Mouse (Mus musculus): ENCODE data around the gene Chrm4.
A peak's percentile ranks its signal among the peaks of the same experiment; 100 is the strongest.

Gene Chrm4

GRCm38 (mm10) chr2:91922586-91923414 lies 4.2 kb upstream of the Chrm4 start:
- DNase-seq, result no peak

DNA sequence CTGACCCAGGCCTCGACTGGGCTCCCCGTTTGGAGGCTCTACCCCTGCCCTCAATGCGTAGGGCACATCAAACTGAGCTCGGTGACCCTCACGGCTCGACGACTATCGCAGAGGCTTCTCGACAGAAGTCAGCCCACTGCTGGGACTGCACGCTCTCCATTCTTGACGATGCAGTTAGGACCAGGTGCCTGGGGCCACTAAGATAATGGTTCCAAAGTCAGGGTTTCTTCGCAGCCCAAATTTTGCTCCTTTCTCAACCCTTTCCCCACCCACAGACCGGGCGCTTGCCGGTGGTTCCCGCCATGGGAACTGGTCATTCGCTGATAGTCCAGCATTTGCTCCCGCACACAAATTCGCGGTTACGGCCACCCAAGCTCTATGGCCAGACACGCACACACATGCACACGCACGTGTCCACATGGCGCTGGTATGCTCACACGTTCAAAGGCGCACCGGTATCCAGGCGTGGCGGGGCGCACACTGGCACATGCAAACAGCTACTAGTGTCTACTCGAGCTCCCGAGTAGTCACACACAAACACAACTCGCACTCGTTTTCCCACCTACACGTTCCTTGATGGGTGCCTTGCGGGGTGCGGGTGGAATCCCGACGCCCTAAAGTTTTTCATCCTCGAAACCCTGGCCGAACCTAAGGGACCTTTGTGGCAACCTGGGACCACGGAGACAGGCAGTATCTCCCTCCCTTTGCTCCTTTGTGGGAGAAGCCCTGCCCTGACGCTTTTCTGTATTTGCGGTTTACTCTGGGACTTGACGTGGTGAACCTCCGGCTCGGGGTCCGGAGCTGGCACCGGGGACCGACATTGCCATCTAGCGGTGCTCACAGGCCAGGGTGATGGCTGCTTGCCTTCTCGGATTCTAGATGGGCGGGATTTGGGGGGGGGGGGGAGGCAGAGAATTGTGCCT lies 3.4 kb upstream of the Chrm4 start:
- no peak for DNase-seq

GRCm38 (mm10) chr2:91924726-91925125 lies 2.3 kb upstream of the Chrm4 start:
- DNase-seq, result no peak

GRCm38 (mm10) chr2:91925442-91925841 lies 1.6 kb upstream of the Chrm4 start:
- DNase-seq, result no peak

GRCm38 (mm10) chr2:91927826-91928533 lies 931 bp downstream of the Chrm4 start:
- peak; percentile 86 for DNase-seq

DNA sequence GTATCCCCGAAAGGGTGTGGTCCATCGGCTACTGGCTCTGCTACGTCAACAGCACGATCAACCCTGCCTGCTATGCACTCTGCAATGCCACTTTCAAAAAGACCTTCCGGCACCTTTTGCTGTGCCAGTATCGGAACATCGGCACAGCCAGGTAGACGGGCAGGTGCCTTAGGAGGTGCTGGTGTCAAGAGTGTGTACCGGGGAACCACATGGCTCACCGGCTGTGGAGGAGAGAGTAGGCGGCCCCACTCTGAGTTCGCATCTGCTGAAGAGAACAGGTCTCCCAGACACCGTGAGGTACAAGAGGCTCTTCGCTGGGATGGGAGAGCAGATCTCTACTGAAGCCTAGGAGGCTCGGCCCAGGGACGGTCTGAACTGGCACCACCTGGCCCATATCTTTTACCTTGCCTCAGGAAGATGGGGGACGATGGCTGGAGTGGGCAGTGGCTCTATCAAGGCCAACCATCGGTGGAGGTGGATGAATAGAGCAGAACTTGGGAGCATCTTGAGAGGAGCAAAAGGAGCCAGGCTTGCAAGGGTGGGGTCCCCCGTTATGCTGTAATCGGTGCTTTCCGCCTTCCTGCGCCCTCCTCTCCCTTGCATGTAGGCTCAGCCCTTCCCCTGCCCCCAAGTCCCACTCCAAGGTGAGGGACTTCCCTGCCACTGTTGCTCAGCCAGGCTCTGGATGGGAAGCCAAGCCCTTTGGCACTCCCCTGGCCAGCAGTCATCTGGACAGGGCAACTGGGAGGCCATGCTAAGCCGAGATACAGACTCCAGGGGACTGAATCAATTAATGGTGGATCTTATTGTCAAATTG lies 1.7 kb downstream of the Chrm4 start:
- peak; percentile 68 for DNase-seq

GRCm38 (mm10) chr2:91929455-91929854 lies 2.4 kb downstream of the Chrm4 start:
- DNase-seq, result no peak

DNA sequence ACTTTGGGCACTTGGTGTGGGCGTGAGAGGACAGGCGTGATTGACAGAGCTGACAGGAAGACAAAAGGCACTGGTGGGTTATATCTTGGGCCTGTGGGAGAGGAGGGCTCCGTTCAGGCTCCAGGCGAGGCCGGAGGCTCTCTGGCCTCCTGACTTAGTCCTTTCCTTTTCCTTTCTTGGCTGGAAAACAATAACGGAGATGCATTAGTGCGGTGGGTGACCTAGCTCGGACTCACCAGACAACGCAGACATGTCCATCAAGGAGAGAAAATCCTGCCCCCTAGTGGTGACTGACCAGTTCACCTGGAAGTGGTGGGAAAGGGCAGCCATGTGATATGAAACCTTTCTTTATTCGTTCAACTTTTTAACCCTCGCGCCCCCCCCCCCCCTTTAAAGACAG lies 2.9 kb downstream of the Chrm4 start:
- DNase-seq, result peak; percentile 72

DNA sequence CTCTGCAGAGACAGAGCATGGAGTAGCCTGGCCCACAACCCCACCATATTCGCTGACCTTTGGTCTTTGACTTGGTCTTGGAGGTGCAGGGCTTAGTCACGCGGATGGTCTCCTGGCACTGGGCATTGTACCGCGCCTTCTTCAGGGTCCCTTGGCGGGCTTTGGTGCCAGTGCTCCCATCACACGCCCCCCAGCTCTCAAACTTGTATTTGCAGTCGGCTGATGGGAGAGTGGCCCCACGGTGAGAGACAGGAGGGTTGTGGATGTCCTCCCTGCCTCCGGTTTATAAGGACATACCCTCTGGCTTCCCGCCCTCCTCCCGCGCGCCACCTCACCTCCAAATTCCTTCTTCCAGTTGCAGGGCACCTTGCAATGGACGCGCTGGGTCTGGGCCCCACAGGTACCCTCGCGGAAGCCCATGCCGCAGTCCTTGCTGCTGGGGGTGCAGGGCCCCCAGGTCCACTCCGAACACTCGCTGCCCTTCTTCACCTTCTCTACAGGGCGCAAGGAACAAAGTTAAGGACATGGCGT lies 3.8 kb downstream of the Chrm4 start:
- peak; percentile 33 for DNase-seq

DNA sequence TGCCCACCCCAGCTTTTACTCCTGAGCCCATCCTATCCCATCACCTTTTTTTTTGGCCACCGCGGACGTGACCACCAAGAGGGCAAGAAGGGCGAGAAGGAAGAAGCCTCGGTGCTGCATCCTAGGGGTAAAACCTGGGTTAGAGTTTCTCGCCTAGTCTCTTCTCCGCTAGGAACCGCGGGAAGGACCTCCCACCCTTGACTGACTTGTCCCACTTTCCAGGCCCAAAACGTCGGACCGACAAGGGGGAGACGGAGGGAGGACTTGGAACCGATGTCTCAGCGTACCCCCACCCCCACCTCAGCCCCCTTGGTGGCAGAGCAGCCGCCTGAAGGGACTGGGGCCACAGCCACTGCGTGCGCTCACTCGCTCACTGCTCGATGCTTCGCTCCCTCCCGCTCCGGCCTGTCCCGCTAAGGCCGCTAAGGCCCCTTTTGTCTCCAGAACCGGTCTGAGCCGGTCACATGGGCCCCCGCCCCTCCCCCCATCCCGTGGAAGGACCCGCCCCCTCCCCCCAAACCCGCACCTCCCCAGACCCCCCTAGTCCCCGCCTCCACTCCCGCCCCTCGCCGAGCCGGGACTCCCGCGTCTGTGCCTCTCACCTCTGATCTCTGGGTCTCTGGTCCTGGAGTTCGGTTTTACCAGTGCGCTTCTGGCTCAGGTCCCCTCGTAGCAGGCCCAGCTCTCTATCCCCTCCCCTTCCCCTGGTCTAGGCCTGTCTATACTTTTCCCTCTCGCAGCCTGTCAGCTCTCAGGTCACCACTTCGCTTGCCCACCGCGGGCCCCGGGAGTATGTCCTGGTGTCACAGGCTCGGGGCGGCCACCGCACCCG lies 4.5 kb downstream of the Chrm4 start:
- peak; percentile 39 for DNase-seq

DNA sequence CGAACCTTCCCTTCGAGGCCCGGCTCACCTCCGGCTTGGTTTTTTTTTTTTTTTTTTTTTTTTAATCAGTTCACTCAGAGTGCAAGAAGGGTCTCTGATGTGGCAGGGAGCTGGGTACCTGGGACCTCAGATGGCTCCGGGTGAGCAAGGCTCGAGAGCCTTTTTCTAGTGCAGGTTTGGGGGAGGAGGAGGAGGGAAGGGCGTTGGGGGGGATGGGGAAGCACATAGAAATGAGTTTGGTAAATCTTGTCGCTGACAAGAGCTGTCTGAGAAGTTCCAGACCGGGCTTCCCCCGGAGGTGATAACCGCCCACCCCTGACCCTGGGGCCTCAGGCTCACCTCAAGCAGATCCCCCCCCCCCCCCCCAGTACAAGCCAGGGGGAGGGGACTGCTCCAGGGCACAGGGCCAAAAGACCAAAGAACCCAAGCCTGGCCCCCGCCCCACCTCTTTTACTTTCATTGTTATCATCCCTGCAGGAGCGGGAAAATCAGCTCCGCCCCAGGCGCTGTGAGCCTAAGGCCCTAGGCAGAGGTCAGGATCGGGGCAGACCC lies 5.2 kb downstream of the Chrm4 start, which contains the start of gene Mdk:
Mdk (minus strand) TSS at position 138 of the 552 bp plus-strand sequence.
- peak; percentile 29 for DNase-seq

GRCm38 (mm10) chr2:91932737-91933350 lies 5.8 kb downstream of the Chrm4 start:
- peak; percentile 66 for DNase-seq

DNA sequence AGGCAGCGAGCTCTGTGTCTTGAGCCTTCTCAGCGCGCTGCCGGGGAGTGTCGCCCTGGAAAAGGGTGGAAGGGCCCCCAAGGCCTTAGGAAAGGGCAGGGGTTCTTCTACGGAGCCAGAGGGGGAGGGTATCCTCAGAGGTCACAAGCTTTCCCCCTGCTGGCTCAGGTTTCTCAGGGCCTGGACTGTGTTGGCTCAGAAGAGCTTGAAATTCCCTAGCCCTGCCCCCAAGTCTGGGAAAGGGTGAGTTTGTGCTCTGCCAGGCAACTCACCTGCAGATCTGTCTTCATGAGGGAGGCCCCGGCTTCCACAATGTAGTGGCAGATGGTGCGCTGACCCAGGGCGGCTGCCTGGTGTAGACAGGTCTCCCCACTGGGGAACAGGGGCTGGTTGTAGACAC lies 6.4 kb downstream of the Chrm4 start:
- DNase-seq, result peak; percentile 76

GRCm38 (mm10) chr2:91934016-91934415 lies 7.0 kb downstream of the Chrm4 start:
- no peak for DNase-seq

DNA sequence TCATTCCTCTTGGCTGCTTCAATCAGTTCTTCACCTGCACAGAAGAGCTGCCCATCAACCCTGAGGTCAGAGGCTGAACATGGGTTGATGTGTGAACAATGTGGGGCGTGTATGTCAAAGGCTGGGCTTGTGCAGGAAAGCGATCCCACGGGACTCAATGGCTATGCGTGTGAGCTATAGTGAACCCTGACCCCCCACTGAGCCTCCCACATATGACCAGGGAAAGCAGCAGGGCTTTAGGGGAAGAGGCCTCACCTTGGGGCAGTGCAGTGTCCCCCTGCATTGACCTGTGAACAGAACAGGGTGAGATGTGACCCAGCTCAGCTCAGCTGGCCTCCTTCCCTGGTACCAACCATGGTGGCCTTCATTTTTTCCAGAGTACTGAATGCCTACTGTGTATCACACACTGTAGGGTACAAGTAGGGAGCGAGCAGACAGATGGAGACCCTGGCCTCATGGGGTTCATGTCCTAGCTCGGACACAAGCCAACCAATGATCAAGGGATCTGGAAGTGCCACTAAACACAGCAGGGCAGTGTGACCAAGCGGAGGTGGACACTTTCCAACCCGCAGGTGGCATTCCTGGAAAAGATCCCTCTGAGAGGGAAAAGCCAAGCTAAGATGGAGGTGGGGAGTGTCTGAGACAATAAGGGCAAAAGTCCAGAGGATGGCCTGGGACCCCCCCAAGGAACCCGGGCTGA lies 7.9 kb downstream of the Chrm4 start:
- DNase-seq, result peak; percentile 62

GRCm38 (mm10) chr2:91936154-91936553 lies 9.1 kb downstream of the Chrm4 start:
- peak; percentile 24 for DNase-seq

- peak; percentile 19 for DNase-seq
Measured at GRCm38 (mm10) chr2:91939303-91939935, 12.4 kb downstream of the Chrm4 start.

DNA sequence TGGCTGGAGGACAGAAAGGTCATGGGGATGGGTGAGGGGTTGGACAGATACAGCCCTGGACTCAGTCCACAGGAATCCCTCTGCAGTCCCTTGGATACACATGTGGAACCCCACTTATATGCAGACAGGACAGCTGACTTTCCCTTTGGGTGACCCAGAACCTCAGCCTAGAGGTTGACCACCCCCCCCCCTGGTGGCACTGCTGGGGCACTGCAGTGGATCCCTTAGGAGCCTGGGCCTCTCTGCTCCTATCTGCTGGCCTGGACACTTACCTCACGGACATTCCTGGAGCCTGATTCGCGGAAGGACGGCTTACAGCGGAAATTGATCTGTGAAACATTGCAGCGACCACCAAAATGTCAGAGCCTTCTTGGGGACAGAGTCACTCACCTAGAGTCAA lies 15.3 kb downstream of the Chrm4 start:
- DNase-seq, result no peak
